Mouse (Mus musculus): Measurements from ENCODE around the gene Zbtb42. TPM values are rescaled to one million over a fixed set of nuclear protein-coding genes. Genes with fewer than 3 reads are reported as not detected.

Zbtb42 gene
- polyA plus RNA-seq, 1 experiment from 2014 or later = 2.4 TPM

GRCm38 (mm10) chr12:112658619-112659018, 20.0 kb upstream of the Zbtb42 start:
- Histone ChIP-seq H3K4me3 (ENCODE audit: low read length) (no peak overlapping the region), H3K9me3 (ENCODE audit: control insufficient read depth, low read length) (no peaks in the 10 kb centered on the region), H3K27ac (ENCODE audit: low read depth, low read length) (no peak overlapping the region), H3K9ac (ENCODE audit: low read depth, low read length) (no peak overlapping the region; the same call in 1 of the 2 replicates), H3K36me3 (ENCODE audit: control insufficient read depth, insufficient read depth, low read length) (peaks cover 49% of the 10 kb centered on the region), H3K4me2 (ENCODE audit: low read length) (no peak overlapping the region), H3K27me3 (replicated peaks; ENCODE audit: control insufficient read depth, insufficient read depth, low read length) (no peaks in the 10 kb centered on the region), H3K4me1 (ENCODE audit: control insufficient read depth, insufficient read depth, low read depth, low read length) (peaks cover 31% of the 10 kb centered on the region)
- WGBS = 83% methylated on average over 7 of the region's 7 CpGs
- no peak for ATAC-seq

GRCm38 (mm10) chr12:112659109-112659508, 19.5 kb upstream of the Zbtb42 start:
- Histone ChIP-seq H3K4me2 (ENCODE audit: low read length) (no peak overlapping the region), H3K9ac (ENCODE audit: low read depth, low read length) (no peak overlapping the region), H3K36me3 (ENCODE audit: control insufficient read depth, insufficient read depth, low read length) (peaks cover 45% of the 10 kb centered on the region), H3K27me3 (replicated peaks; ENCODE audit: control insufficient read depth, insufficient read depth, low read length) (no peaks in the 10 kb centered on the region), H3K27ac (ENCODE audit: low read depth, low read length) (no peak overlapping the region), H3K4me3 (ENCODE audit: low read length) (no peak overlapping the region), H3K9me3 (ENCODE audit: control insufficient read depth, low read length) (no peaks in the 10 kb centered on the region), H3K4me1 (ENCODE audit: control insufficient read depth, insufficient read depth, low read depth, low read length) (peaks cover 36% of the 10 kb centered on the region)
- ATAC-seq = no peak
- WGBS = 70% methylated on average over 5 of the region's 6 CpGs

GRCm38 (mm10) chr12:112660576-112661326, 17.9 kb upstream of the Zbtb42 start:
- Histone ChIP-seq H3K4me1 (ENCODE audit: control insufficient read depth, insufficient read depth, low read depth, low read length) (peaks cover 52% of the 10 kb centered on the region), H3K36me3 (ENCODE audit: control insufficient read depth, insufficient read depth, low read length) (peaks cover 33% of the 10 kb centered on the region), H3K4me2 (ENCODE audit: low read length) (0 out of 2 replicates have a peak overlapping the region, but pooled peaks have one; percentile 1), H3K27ac (ENCODE audit: low read depth, low read length) (peak overlapping the region; percentile 44; the same call in 1 of the 2 replicates), H3K9me3 (ENCODE audit: control insufficient read depth, low read length) (no peaks in the 10 kb centered on the region), H3K4me3 (ENCODE audit: low read length) (no peak overlapping the region), H3K27me3 (replicated peaks; ENCODE audit: control insufficient read depth, insufficient read depth, low read length) (no peaks in the 10 kb centered on the region), H3K9ac (ENCODE audit: low read depth, low read length) (0 out of 2 replicates have a peak overlapping the region, but pooled peaks have one; percentile 1)
- WGBS = 19% methylated on average over 5 of the region's 5 CpGs
- peak; percentile 43 for ATAC-seq

GRCm38 (mm10) chr12:112661327-112661605, 17.4 kb upstream of the Zbtb42 start:
- no peaks in the 10 kb centered on the region for H3K27me3 ChIP-seq (replicated peaks; ENCODE audit: control insufficient read depth, insufficient read depth, low read length)
- peak overlapping the region; percentile 26; the same call in 1 of the 2 replicates for H3K27ac ChIP-seq (ENCODE audit: low read depth, low read length)
- 0 out of 2 replicates have a peak overlapping the region, but pooled peaks have one; percentile 1 for H3K9ac ChIP-seq (ENCODE audit: low read depth, low read length)
- no peak overlapping the region for H3K4me3 ChIP-seq (ENCODE audit: low read length)
- no peak overlapping the region for H3K4me2 ChIP-seq (ENCODE audit: low read length)
- no peak for ATAC-seq
- H3K4me1 ChIP-seq (ENCODE audit: control insufficient read depth, insufficient read depth, low read depth, low read length) = peaks cover 57% of the 10 kb centered on the region
- no peaks in the 10 kb centered on the region for H3K9me3 ChIP-seq (ENCODE audit: control insufficient read depth, low read length)
- 73% methylated on average over 3 of the region's 3 CpGs for WGBS
- H3K36me3 ChIP-seq (ENCODE audit: control insufficient read depth, insufficient read depth, low read length) = peaks cover 28% of the 10 kb centered on the region

- Histone ChIP-seq H3K4me2 (ENCODE audit: low read length) (no peak overlapping the region), H3K36me3 (ENCODE audit: control insufficient read depth, insufficient read depth, low read length) (peaks cover 23% of the 10 kb centered on the region), H3K9ac (ENCODE audit: low read depth, low read length) (no peak overlapping the region; the same call in 1 of the 2 replicates), H3K9me3 (ENCODE audit: control insufficient read depth, low read length) (no peaks in the 10 kb centered on the region), H3K27ac (ENCODE audit: low read depth, low read length) (peak overlapping the region; percentile 46), H3K4me1 (ENCODE audit: control insufficient read depth, insufficient read depth, low read depth, low read length) (peaks cover 63% of the 10 kb centered on the region), H3K4me3 (ENCODE audit: low read length) (no peak overlapping the region), H3K27me3 (replicated peaks; ENCODE audit: control insufficient read depth, insufficient read depth, low read length) (no peaks in the 10 kb centered on the region)
- WGBS = 74% methylated on average over 9 of the region's 9 CpGs
- ATAC-seq = no peak
Measured at GRCm38 (mm10) chr12:112661851-112662250, 16.8 kb upstream of the Zbtb42 start.

GRCm38 (mm10) chr12:112663303-112663702, 15.3 kb upstream of the Zbtb42 start:
- Histone ChIP-seq H3K4me3 (ENCODE audit: low read length) (no peak overlapping the region), H3K4me1 (ENCODE audit: control insufficient read depth, insufficient read depth, low read depth, low read length) (peaks cover 71% of the 10 kb centered on the region), H3K36me3 (ENCODE audit: control insufficient read depth, insufficient read depth, low read length) (peaks cover 18% of the 10 kb centered on the region), H3K27ac (ENCODE audit: low read depth, low read length) (peak overlapping the region; percentile 84), H3K27me3 (replicated peaks; ENCODE audit: control insufficient read depth, insufficient read depth, low read length) (no peaks in the 10 kb centered on the region), H3K4me2 (ENCODE audit: low read length) (peak overlapping the region; percentile 26), H3K9me3 (ENCODE audit: control insufficient read depth, low read length) (no peaks in the 10 kb centered on the region), H3K9ac (ENCODE audit: low read depth, low read length) (peak overlapping the region; percentile 41)
- no peak for ATAC-seq
- 50% methylated on average over 11 of the region's 11 CpGs for WGBS

GRCm38 (mm10) chr12:112663716-112664115, 14.9 kb upstream of the Zbtb42 start:
- Histone ChIP-seq H3K4me2 (ENCODE audit: low read length) (peak overlapping the region; percentile 26), H3K36me3 (ENCODE audit: control insufficient read depth, insufficient read depth, low read length) (peaks cover 18% of the 10 kb centered on the region)
- 36% methylated on average over 12 of the region's 12 CpGs for WGBS

GRCm38 (mm10) chr12:112664124-112664523, 14.5 kb upstream of the Zbtb42 start:
- peak overlapping the region; percentile 26; the same call in 1 of the 2 replicates for H3K4me2 ChIP-seq (ENCODE audit: low read length)
- H3K27me3 ChIP-seq (replicated peaks; ENCODE audit: control insufficient read depth, insufficient read depth, low read length) = no peaks in the 10 kb centered on the region
- H3K27ac ChIP-seq (ENCODE audit: low read depth, low read length) = peak overlapping the region; percentile 84
- peak overlapping the region; percentile 41 for H3K9ac ChIP-seq (ENCODE audit: low read depth, low read length)
- no peaks in the 10 kb centered on the region for H3K9me3 ChIP-seq (ENCODE audit: control insufficient read depth, low read length)
- WGBS = 13% methylated on average over 2 of the region's 2 CpGs
- peaks cover 70% of the 10 kb centered on the region for H3K4me1 ChIP-seq (ENCODE audit: control insufficient read depth, insufficient read depth, low read depth, low read length)
- H3K36me3 ChIP-seq (ENCODE audit: control insufficient read depth, insufficient read depth, low read length) = peaks cover 18% of the 10 kb centered on the region
- no peak overlapping the region for H3K4me3 ChIP-seq (ENCODE audit: low read length)
- peak; percentile 57 for ATAC-seq

More at GRCm38 (mm10) chr12:112663716-112664115, 14.9 kb upstream of the Zbtb42 start:
- H3K9ac ChIP-seq (ENCODE audit: low read depth, low read length) = peak overlapping the region; percentile 41
- no peaks in the 10 kb centered on the region for H3K9me3 ChIP-seq (ENCODE audit: control insufficient read depth, low read length)
- peak overlapping the region; percentile 84 for H3K27ac ChIP-seq (ENCODE audit: low read depth, low read length)
- peaks cover 71% of the 10 kb centered on the region for H3K4me1 ChIP-seq (ENCODE audit: control insufficient read depth, insufficient read depth, low read depth, low read length)
- peak; percentile 10; the same call in 1 of the 2 replicates for ATAC-seq
- H3K4me3 ChIP-seq (ENCODE audit: low read length) = no peak overlapping the region
- no peaks in the 10 kb centered on the region for H3K27me3 ChIP-seq (replicated peaks; ENCODE audit: control insufficient read depth, insufficient read depth, low read length)

- peaks cover 69% of the 10 kb centered on the region for H3K4me1 ChIP-seq (ENCODE audit: control insufficient read depth, insufficient read depth, low read depth, low read length)
- no peak for ATAC-seq
- no peaks in the 10 kb centered on the region for H3K27me3 ChIP-seq (replicated peaks; ENCODE audit: control insufficient read depth, insufficient read depth, low read length)
- peak overlapping the region; percentile 84 for H3K27ac ChIP-seq (ENCODE audit: low read depth, low read length)
- WGBS = 31% methylated on average over 5 of the region's 5 CpGs
- 0 out of 2 replicates have a peak overlapping the region, but pooled peaks have one; percentile 11 for H3K4me2 ChIP-seq (ENCODE audit: low read length)
- no peak overlapping the region for H3K9ac ChIP-seq (ENCODE audit: low read depth, low read length)
- no peak overlapping the region for H3K4me3 ChIP-seq (ENCODE audit: low read length)
- no peaks in the 10 kb centered on the region for H3K9me3 ChIP-seq (ENCODE audit: control insufficient read depth, low read length)
- peaks cover 20% of the 10 kb centered on the region for H3K36me3 ChIP-seq (ENCODE audit: control insufficient read depth, insufficient read depth, low read length)
Measured at GRCm38 (mm10) chr12:112664656-112665055, 14.0 kb upstream of the Zbtb42 start.

All from hindbrain, embryonic 16.5 days (tissue).